Mouse (Mus musculus) liver, embryonic 14.5 days (tissue): ENCODE results near the gene Nkd2. TPM values are rescaled to one million over a fixed set of nuclear protein-coding genes. Genes with fewer than 3 reads are reported as not detected.

Experiments
- ATAC-seq: fragments of 200-750 bp; cut with Nextera tagmentation; 2 replicates; pipeline ENCODE4 v1.8.0; 2017; ENCODE audit warnings: moderate number of reproducible peaks, mild to moderate bottlenecking, moderate library complexity; ENCODE audit not compliant: insufficient read depth
- DNase-seq, 3 experiments: peaks; one replicate each; pipeline ENCODE4 v3.0.0-alpha.2; 2012 to 2013; ENCODE audit warnings: low read depth in 3 of 3, low spot score in 3 of 3
- H3K27ac ChIP-seq: fragments of 300-500 bp; sonication (generic); 2 replicates; pipeline ENCODE4 v1.5.1; 2014; ENCODE audit warnings: moderate library complexity, mild to moderate bottlenecking, control low read depth, inconsistent platforms
- H3K27me3 ChIP-seq: fragments of 300-500 bp; sonication (generic); 2 replicates; pipeline ENCODE4 v1.6.1; 2014; ENCODE audit warnings: mild to moderate bottlenecking, low read length, moderate library complexity; ENCODE audit not compliant: control insufficient read depth, insufficient read depth
- H3K36me3 ChIP-seq: fragments of 300-500 bp; sonication (generic); replicated peaks from 2 replicates; pipeline ENCODE4 v1.6.1; 2014; ENCODE audit warnings: low read depth; ENCODE audit not compliant: control insufficient read depth, insufficient read depth
- H3K4me1 ChIP-seq, 2 experiments: fragments of 200-500 bp in 1 of 2; fragments of 300-500 bp in 1 of 2; sonication (generic) in 1 of 2; replicated peaks; 2 replicates each; pipeline ENCODE4 v1.6.1; 2012 to 2014; ENCODE audit warnings: antibody characterized with exemption in 1 of 2, inconsistent platforms in 1 of 2, low read length in 1 of 2; ENCODE audit not compliant: control insufficient read depth in 2 of 2, insufficient read depth in 2 of 2
- H3K4me2 ChIP-seq: fragments of 300-500 bp; sonication (generic); 2 replicates; pipeline ENCODE4 v1.6.1; 2014; ENCODE audit warnings: low read depth, mild to moderate bottlenecking, control low read depth, moderate library complexity
- H3K4me3 ChIP-seq, 2 experiments: fragments of 200-500 bp in 1 of 2; fragments of 300-500 bp in 1 of 2; sonication (generic) in 1 of 2; 2 replicates each; pipeline ENCODE4 v1.5.1; 2012 to 2014; ENCODE audit warnings: low read depth in 2 of 2, low read length in 2 of 2, mild to moderate bottlenecking in 2 of 2, control low read depth in 1 of 2, inconsistent platforms in 1 of 2, moderate library complexity in 1 of 2; ENCODE audit not compliant: insufficient read depth in 1 of 2
- H3K9ac ChIP-seq: fragments of 300-500 bp; sonication (generic); replicated peaks from 2 replicates; pipeline ENCODE4 v1.6.1; 2014; ENCODE audit warnings: mild to moderate bottlenecking, control low read depth, moderate library complexity
- H3K9me3 ChIP-seq: fragments of 300-500 bp; sonication (generic); 2 replicates; pipeline ENCODE4 v1.6.1; 2016; ENCODE audit warnings: low read length, mixed read lengths; ENCODE audit not compliant: control insufficient read depth
- CTCF ChIP-seq: IDR thresholded peaks from 2 replicates; pipeline ENCODE4 v1.5.1; 2016; ENCODE audit warnings: antibody characterized with exemption, low read depth, control low read depth
- EP300 ChIP-seq: IDR thresholded peaks from 2 replicates; pipeline ENCODE4 v1.6.1; 2016; ENCODE audit warnings: antibody characterized with exemption, low read depth
- WGBS: fragments of 180-500 bp; shearing (Covaris S2); extraction: QIAGEN DNeasy Blood & Tissue Kit; methylation state at CpG from one replicate; pipeline ENCODE4 v1.1.7; 2014; ENCODE audit not compliant: insufficient replicate concordance; 5-methylcytosine and 5-hydroxymethylcytosine counted together
- polyA plus RNA-seq, 2 experiments: library from polyadenylated mRNA; depleted of rRNA in 1 of 2; stranded (reverse) in 1 of 2; unstranded in 1 of 2; fragments of >200 nt; fragmentation: Nextera tagmentation in 1 of 2; extraction: Ambion mirVana in 1 of 2; gene quantifications; 2 replicates each; pipeline versions ENCODE4 v1.2.1 to v1.2.3; 2012 to 2014

Gene Nkd2
- polyA plus RNA-seq (2012; rRNA removed) (0.09 and 0.19 TPM in 2 replicates), polyA plus RNA-seq (2014; fragmentation: Nextera tagmentation; extraction: Ambion mirVana) (0.09 and 0.15 TPM in 2 replicates)

- no peaks in the 10 kb centered on the region for H3K4me1 ChIP-seq
- DNase-seq (peak in 2 of 3 experiments; percentile 14 to 19), ATAC-seq (no peak)
- no peaks in the 10 kb centered on the region for H3K9me3 ChIP-seq
- no peaks in the 10 kb centered on the region for H3K36me3 ChIP-seq
- H3K9ac ChIP-seq = no peak within 1 kb of the TSS
- H3K27ac ChIP-seq = no peak within 1 kb of the TSS
- peak within 1 kb of the TSS; percentile 51 for H3K4me2 ChIP-seq
- WGBS = 1% methylated on average over 38 of the region's 38 CpGs
- H3K4me3 ChIP-seq = peak within 1 kb of the TSS; percentile 30 to 44
- peaks cover 26% of the 10 kb centered on the region for H3K27me3 ChIP-seq
- no peak for TF ChIP-seq EP300
- TF ChIP-seq CTCF = peak; percentile 61
These were observed at the start of gene Nkd2 for GRCm38 (mm10) chr13:73847465-73847836. Gene Nkd2, minus strand, starts transcription at chr13:73847631.

DNA sequence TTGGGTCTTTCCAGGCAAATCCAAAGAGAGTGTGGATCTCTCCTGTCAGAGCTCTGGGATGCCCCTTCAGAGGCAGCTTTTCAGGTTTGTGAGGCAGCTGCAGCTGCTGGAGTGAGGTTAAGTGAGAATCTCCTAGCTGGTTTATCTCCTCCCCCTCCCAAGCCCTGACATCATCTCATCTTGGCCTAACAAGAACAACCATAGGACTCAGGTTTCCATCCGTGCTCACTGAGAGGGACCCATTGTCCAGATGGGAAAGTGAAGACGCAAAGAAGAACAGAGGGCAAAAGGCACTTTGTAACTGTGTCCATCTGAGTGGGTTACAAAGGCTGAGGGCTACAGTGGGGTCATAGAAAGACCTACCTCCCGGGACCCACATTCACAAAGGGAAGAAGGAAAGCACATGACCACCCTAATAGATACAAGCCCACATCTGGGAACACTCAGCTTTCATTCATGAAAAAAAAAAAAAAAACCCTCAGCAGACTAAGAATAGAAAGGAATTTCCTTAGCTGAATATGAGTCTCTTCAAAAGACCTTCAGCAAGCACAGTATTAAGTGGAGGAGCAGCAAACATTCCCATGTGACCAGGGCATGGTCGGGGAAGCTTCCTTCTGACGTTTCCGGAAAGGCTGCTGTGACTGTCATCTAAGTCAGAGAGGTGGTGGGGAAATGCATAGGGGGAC lies 45.2 kb upstream of the Nkd2 start:
- H3K9ac ChIP-seq = no peak overlapping the region
- H3K4me1 ChIP-seq = 0 out of 4 replicates have a peak, but pooled peaks cover 0 to 3% of the 10 kb centered on the region in 2 experiments
- H3K4me2 ChIP-seq = no peak overlapping the region
- TF ChIP-seq EP300 (no peak), CTCF (no peak)
- WGBS = 44% methylated on average over 6 of the region's 6 CpGs
- H3K27ac ChIP-seq = no peak overlapping the region
- ATAC-seq (no peak), DNase-seq (peak in 1 of 3 experiments; percentile 1)
- no peaks in the 10 kb centered on the region for H3K36me3 ChIP-seq
- no peaks in the 10 kb centered on the region for H3K27me3 ChIP-seq
- no peak overlapping the region for H3K4me3 ChIP-seq
- H3K9me3 ChIP-seq = no peaks in the 10 kb centered on the region

- Histone ChIP-seq H3K36me3 (no peaks in the 10 kb centered on the region), H3K9ac (no peak overlapping the region), H3K27ac (no peak overlapping the region), H3K27me3 (no peaks in the 10 kb centered on the region), H3K4me2 (no peak overlapping the region), H3K9me3 (no peaks in the 10 kb centered on the region), H3K4me3 (no peak overlapping the region), H3K4me1 (0 out of 4 replicates have a peak, but pooled peaks cover 0 to 3% of the 10 kb centered on the region in 2 experiments)
- TF ChIP-seq EP300 = no peak
- no peak for TF ChIP-seq CTCF
- no peak for DNase-seq
- no peak for ATAC-seq
- WGBS = 68% methylated on average over 4 of the region's 4 CpGs
These were observed 40.0 kb upstream of the Nkd2 start for GRCm38 (mm10) chr13:73887415-73887874.

DNA sequence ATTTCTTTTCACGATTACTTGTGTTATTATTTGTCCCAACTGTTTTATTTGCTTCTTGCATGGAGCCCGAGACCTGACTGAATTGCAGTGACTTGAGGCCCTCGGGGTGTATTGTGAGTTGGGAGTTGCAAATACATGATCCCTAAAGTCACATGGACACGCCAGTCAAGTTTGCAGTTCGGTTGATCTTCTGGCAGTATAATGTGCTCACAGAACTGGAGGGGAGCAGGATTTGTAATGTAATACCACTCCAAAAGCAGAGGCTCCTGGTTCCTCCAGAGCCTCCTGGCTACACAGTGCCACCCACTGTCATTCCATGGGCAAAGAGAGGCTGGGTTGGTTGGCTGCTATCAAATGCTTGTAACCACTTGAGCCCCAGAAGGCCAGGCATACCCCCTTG lies 39.2 kb upstream of the Nkd2 start:
- no peaks in the 10 kb centered on the region for H3K36me3 ChIP-seq
- no peak overlapping the region for H3K4me3 ChIP-seq
- H3K27me3 ChIP-seq = no peaks in the 10 kb centered on the region
- 57% methylated on average over 5 of the region's 5 CpGs for WGBS
- DNase-seq = no peak
- no peak overlapping the region for H3K4me2 ChIP-seq
- no peaks in the 10 kb centered on the region for H3K4me1 ChIP-seq
- H3K9me3 ChIP-seq = no peaks in the 10 kb centered on the region
- no peak overlapping the region for H3K9ac ChIP-seq
- no peak for ATAC-seq
- TF ChIP-seq CTCF (no peak), EP300 (no peak)
- no peak overlapping the region for H3K27ac ChIP-seq

GRCm38 (mm10) chr13:73886066-73886465 lies 38.6 kb upstream of the Nkd2 start:
- no peak overlapping the region for H3K27ac ChIP-seq
- no peaks in the 10 kb centered on the region for H3K4me1 ChIP-seq
- H3K27me3 ChIP-seq = no peaks in the 10 kb centered on the region
- no peaks in the 10 kb centered on the region for H3K9me3 ChIP-seq
- no peak for ATAC-seq
- TF ChIP-seq CTCF (no peak), EP300 (no peak)
- H3K4me3 ChIP-seq = no peak overlapping the region
- H3K4me2 ChIP-seq = no peak overlapping the region
- no peak for DNase-seq
- no peak overlapping the region for H3K9ac ChIP-seq
- H3K36me3 ChIP-seq = no peaks in the 10 kb centered on the region
- 47% methylated on average over 4 of the region's 4 CpGs for WGBS
